Mouse (Mus musculus) adrenal gland, adult 8-10 months (tissue): Measurements from ENCODE around the gene Il27ra. TPM values are rescaled to one million over a fixed set of nuclear protein-coding genes. Genes with fewer than 3 reads are reported as not detected.
"Not testable (repeated sequence)": the region's sequence is repeated elsewhere in the genome, so short reads cannot be mapped to it uniquely, and the experiment has no call there.

Experiments used
- DNase-seq: peaks from one replicate; pipeline ENCODE4 v3.0.0; 2022
- microRNA-seq, 2 experiments: library from miRNA; unstranded; fragments of <30 nt; microRNA quantifications; one replicate each; pipeline ENCODE4 v1.2.0; 2022
- total RNA-seq, 4 experiments: library from RNA; stranded (reverse); gene quantifications; 2 replicates each; pipeline ENCODE4 v1.2.4; 2022

Il27ra gene
- total RNA-seq, 4 experiments from 2014 or later, result 1.9 to 3.1 (median 2.8) TPM

- no peak for DNase-seq
These were observed 46.4 kb downstream of the Il27ra start for GRCm38 (mm10) chr8:83995973-83996372.

- DNase-seq, result no peak
These were observed 48.4 kb downstream of the Il27ra start for GRCm38 (mm10) chr8:83994030-83994429.

- no peak for DNase-seq
These were observed 49.9 kb downstream of the Il27ra start for GRCm38 (mm10) chr8:83992488-83992887.

GRCm38 (mm10) chr8:83990170-83990569 lies 52.2 kb downstream of the Il27ra start:
- no peak for DNase-seq

- DNase-seq, result no peak
These were observed 53.1 kb downstream of the Il27ra start for GRCm38 (mm10) chr8:83989243-83989642.

GRCm38 (mm10) chr8:83983222-83983621 lies 59.2 kb downstream of the Il27ra start:
- not testable (repeated sequence) for DNase-seq

- DNase-seq, result no peak
These were observed 59.9 kb downstream of the Il27ra start for GRCm38 (mm10) chr8:83982449-83982848.

GRCm38 (mm10) chr8:83981533-83981932 lies 60.9 kb downstream of the Il27ra start:
- DNase-seq, result no peak

GRCm38 (mm10) chr8:83980845-83981244 lies 61.5 kb downstream of the Il27ra start:
- DNase-seq, result no peak

Small RNA genes lying within 50 kb of the gene (microRNA-seq; reads per million reads assigned to microRNA genes)
- 0 to 0.35 reads per million in 2 experiments for gene Mir1199
- gene Mir709, result 0 reads per million in 2 experiments
- 2.8 to 3.7 reads per million in 2 experiments for gene Mir8111

Other genes with a start within 250 kb of the Il27ra start
- gene Adgrl1, start 142.5 kb downstream of the Il27ra start, total RNA-seq, result 100 to 1,000 TPM in 3 of 4 experiments, 10 to 100 TPM in 1; 90.5 to 113 (median 105) TPM
- gene Gm10644, start 87.4 kb downstream of the Il27ra start, total RNA-seq, result 1 to 10 TPM; 1.5 to 2.2 (median 1.9) TPM
- 1 to 10 TPM; 1.1 to 2.7 (median 1.8) TPM for gene Asf1b, start 87.1 kb downstream of the Il27ra start, total RNA-seq
- gene Prkaca, start 69.6 kb downstream of the Il27ra start, total RNA-seq, result 100 to 1,000 TPM; 240 to 263 (median 253) TPM
- 10 to 100 TPM; 27.4 to 44.2 (median 34.9) TPM for gene Samd1, start 44.9 kb downstream of the Il27ra start, total RNA-seq
- under 1 TPM in 2 of 4 experiments, not detected in 2; 0.49 TPM for gene 1700067K01Rik, start 41.1 kb downstream of the Il27ra start, total RNA-seq
- under 1 TPM in 2 of 4 experiments, not detected in 2; 0.62 to 0.77 TPM for gene 2210011C24Rik, start 30.4 kb downstream of the Il27ra start, total RNA-seq
- 1 to 10 TPM in 3 of 4 experiments, under 1 TPM in 1; 0.70 to 3.9 (median 2.3) TPM for gene Palm3, start 21.1 kb downstream of the Il27ra start, total RNA-seq
- gene Rln3, start 2.4 kb upstream of the Il27ra start, total RNA-seq, result not detected
- gene Gm10643, start 22.5 kb upstream of the Il27ra start, total RNA-seq, result 1 to 10 TPM; 2.9 to 5.9 (median 4.2) TPM
- gene Rfx1, start 24.2 kb upstream of the Il27ra start, total RNA-seq, result 10 to 100 TPM; 16.8 to 25.2 (median 20.5) TPM
- gene Dcaf15, start 62.2 kb upstream of the Il27ra start, total RNA-seq, result 10 to 100 TPM; 18.3 to 27.1 (median 23.8) TPM
- gene Podnl1, start 83.4 kb upstream of the Il27ra start, total RNA-seq, result under 1 TPM; 0.10 to 0.86 (median 0.34) TPM
- 10 to 100 TPM; 33.9 to 51.2 (median 40.3) TPM for gene Cc2d1a, start 105.3 kb upstream of the Il27ra start, total RNA-seq
- under 1 TPM; 0.38 to 0.81 (median 0.40) TPM for gene 4930432K21Rik, start 105.4 kb upstream of the Il27ra start, total RNA-seq
- 1 to 10 TPM in 2 of 4 experiments, under 1 TPM in 2; 0.75 to 2.9 (median 1.2) TPM for gene Nanos3, start 142.6 kb upstream of the Il27ra start, total RNA-seq
- 10 to 100 TPM; 36.2 to 53.9 (median 48.0) TPM for gene Zswim4, start 194.5 kb upstream of the Il27ra start, total RNA-seq
- 100 to 1,000 TPM; 171 to 296 (median 225) TPM for gene D8Ertd738e, start 207.1 kb upstream of the Il27ra start, total RNA-seq
- 10 to 100 TPM; 26.9 to 52.8 (median 51.6) TPM for gene Mri1, start 214.7 kb upstream of the Il27ra start, total RNA-seq
- gene Ccdc130, start 227.8 kb upstream of the Il27ra start, total RNA-seq, result 10 to 100 TPM; 21.5 to 27.7 (median 24.6) TPM